Mouse (Mus musculus) brain, adult 2 months (tissue): ENCODE measurements at regions not wholly inside any gene's neighbourhood (a gene's known extent, or its start where the extent isn't known, plus 50 kb on each side); places are given as distances from the start of the nearest gene placed in this dataset.

Experiments used
- DNase-seq: peaks from one replicate; pipeline ENCODE4 v3.0.0; 2011; ENCODE audit warnings: low read depth, low spot score

DNA sequence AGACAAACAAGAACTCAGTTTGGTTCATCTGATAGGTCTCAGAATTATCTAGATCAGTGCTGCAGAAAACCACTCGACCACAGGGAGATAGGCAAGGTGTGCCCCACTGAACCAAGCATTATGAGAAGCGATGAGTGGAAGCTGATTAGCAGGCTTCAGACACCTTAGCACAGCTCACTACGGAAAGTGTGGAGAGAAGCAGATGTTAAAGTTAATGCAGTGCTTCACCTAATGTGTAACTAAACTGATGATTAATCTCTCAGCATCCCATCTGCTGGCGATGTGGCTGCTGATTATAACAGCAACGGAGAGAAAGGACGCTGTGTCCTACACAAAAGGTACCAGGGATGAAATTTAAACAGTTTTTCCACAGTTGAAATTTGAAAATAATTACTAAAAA is 1517.8 kb upstream of the Pcdh20 start:
- peak; percentile 4 for DNase-seq

DNA sequence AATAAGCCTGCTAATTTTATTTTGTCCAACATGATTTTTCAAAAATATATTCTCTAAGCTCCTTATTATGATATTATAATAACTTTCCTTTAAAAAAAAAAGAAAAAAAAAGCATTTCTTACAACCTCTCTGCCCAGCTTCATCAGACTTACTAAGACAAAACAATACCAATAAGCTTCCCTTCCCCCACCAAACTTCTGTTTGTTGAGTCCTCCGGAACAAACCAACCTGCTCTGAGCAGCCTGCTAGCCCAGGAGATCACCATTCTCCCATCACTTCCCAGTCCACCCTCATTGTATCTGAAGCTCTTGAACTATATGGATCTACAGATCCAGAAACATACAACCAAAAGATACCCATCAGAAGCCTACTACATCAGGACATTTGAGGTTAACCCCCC is 1514.9 kb upstream of the Pcdh20 start:
- DNase-seq, result no peak

DNA sequence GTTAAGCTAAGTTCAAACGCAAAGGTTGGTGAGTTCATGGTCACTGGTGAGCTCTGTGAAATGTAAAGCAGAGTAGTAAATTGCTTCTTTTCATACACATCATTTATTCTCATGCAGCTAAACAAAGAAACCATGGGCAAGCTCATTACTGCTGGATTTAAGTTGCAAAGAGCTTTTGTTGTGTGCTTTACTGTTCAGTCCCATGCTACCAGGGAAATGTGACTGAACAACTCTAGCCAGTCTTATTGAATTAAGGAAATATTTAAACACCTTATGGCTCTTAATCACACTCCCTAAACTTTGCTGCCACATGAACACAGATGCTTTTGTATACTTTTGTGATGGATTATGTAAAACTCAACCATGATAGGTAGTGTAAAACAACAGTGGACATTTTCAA is 1514.4 kb upstream of the Pcdh20 start:
- DNase-seq, result no peak
